8 mouse cellular contexts compared by ENCODE assay signal in genomic region chr7:100930619-100931315, GRCm38 (mm10). TPM values are rescaled to one million over a fixed set of nuclear protein-coding genes. Genes with fewer than 3 reads are reported as not detected.
A peak's percentile ranks its signal among the peaks of the same experiment; 100 is the strongest.
DNase-seq lines count a peak whose midpoint lies in the region; ATAC-seq and TF ChIP-seq lines count a peak whose summit lies in the region.

No protein-coding gene starts in this region.

- no peak for ATAC-seq in embryonic facial prominence, embryonic 12.5 days (ENCODE audit: insufficient number of reproducible peaks, insufficient read depth, low FRiP score, low TSS enrichment)
- no peak for ATAC-seq in limb, embryonic 13.5 days (ENCODE audit: low FRiP score, low read depth)
- ATAC-seq in midbrain, embryonic 16.5 days = no peak

- 2% methylated on average over 53 of the region's 53 CpGs for WGBS in embryonic facial prominence, embryonic 12.5 days
- 4% methylated on average over 50 of the region's 53 CpGs for WGBS in limb, embryonic 13.5 days
- WGBS in midbrain, embryonic 16.5 days = 4% methylated on average over 52 of the region's 53 CpGs

- no peak for DNase-seq in left cerebral cortex, adult 2 months (ENCODE audit: extremely low spot score in 1 of 2, low spot score in 2 of 2)
- DNase-seq in left cerebral cortex, adult 11 months (ENCODE audit: low spot score) = no peak
- DNase-seq in heart, postnatal 4 days = peak; percentile 79
- DNase-seq in layer of hippocampus, adult 9-11 months = no peak
- no peak for DNase-seq in right cerebral cortex, adult 2 months (ENCODE audit: low spot score in 2 of 2)

- H3K9me3 ChIP-seq in embryonic facial prominence, embryonic 12.5 days = no peaks in the 10 kb centered on the region
- no peaks in the 10 kb centered on the region for H3K9me3 ChIP-seq in limb, embryonic 13.5 days
- H3K9me3 ChIP-seq in midbrain, embryonic 16.5 days (replicated peaks; ENCODE audit: control insufficient read depth, low read length, poor library complexity, severe bottlenecking) = no peaks in the 10 kb centered on the region

- H3K27ac ChIP-seq in left cerebral cortex, adult 2 months = peak overlapping the region; percentile 73
- H3K27ac ChIP-seq in embryonic facial prominence, embryonic 12.5 days = peak overlapping the region; percentile 100
- peak overlapping the region; percentile 99 for H3K27ac ChIP-seq in limb, embryonic 13.5 days
- no peak overlapping the region for H3K27ac ChIP-seq in midbrain, embryonic 16.5 days (ENCODE audit: low read length)

- peak overlapping the region; percentile 43 for H3K4me3 ChIP-seq in left cerebral cortex, adult 2 months
- peak overlapping the region; percentile 88 for H3K4me3 ChIP-seq in embryonic facial prominence, embryonic 12.5 days
- H3K4me3 ChIP-seq in limb, embryonic 13.5 days = peak overlapping the region; percentile 93
- peak overlapping the region; percentile 43 for H3K4me3 ChIP-seq in midbrain, embryonic 16.5 days (ENCODE audit: low read depth, low read length)

- intact Hi-C loops in left cerebral cortex, adult 2 months (cut with DNase I) = no loop called here

- peak overlapping the region; percentile 100 for H3K4me2 ChIP-seq in embryonic facial prominence, embryonic 12.5 days (replicated peaks)
- peak overlapping the region; percentile 99 for H3K4me2 ChIP-seq in limb, embryonic 13.5 days (replicated peaks)
- H3K4me2 ChIP-seq in midbrain, embryonic 16.5 days (ENCODE audit: low read length) = peak overlapping the region; percentile 67

- H3K4me1 ChIP-seq in embryonic facial prominence, embryonic 12.5 days = peaks cover 49% of the 10 kb centered on the region
- H3K4me1 ChIP-seq in limb, embryonic 13.5 days = peaks cover 55% of the 10 kb centered on the region
- H3K4me1 ChIP-seq in midbrain, embryonic 16.5 days (ENCODE audit: control insufficient read depth, insufficient read depth, low read length) = peaks cover 3% of the 10 kb centered on the region

- 0 out of 2 replicates have a peak, but pooled peaks cover 3% of the 10 kb centered on the region for H3K36me3 ChIP-seq in embryonic facial prominence, embryonic 12.5 days
- peaks cover 22% of the 10 kb centered on the region for H3K36me3 ChIP-seq in limb, embryonic 13.5 days
- H3K36me3 ChIP-seq in midbrain, embryonic 16.5 days (ENCODE audit: control insufficient read depth, insufficient read depth, low read length) = no peaks in the 10 kb centered on the region

- peak overlapping the region; percentile 96 for H3K9ac ChIP-seq in embryonic facial prominence, embryonic 12.5 days
- H3K9ac ChIP-seq in limb, embryonic 13.5 days = peak overlapping the region; percentile 98
- peak overlapping the region; percentile 23 for H3K9ac ChIP-seq in midbrain, embryonic 16.5 days (ENCODE audit: low read depth, low read length)

- H3K27me3 ChIP-seq in embryonic facial prominence, embryonic 12.5 days = no peaks in the 10 kb centered on the region
- H3K27me3 ChIP-seq in limb, embryonic 13.5 days = no peaks in the 10 kb centered on the region
- H3K27me3 ChIP-seq in midbrain, embryonic 16.5 days (ENCODE audit: control insufficient read depth, insufficient read depth, low read depth, low read length) = peaks cover 18% of the 10 kb centered on the region

- TF ChIP-seq CTCF in left cerebral cortex, adult 2 months (IDR thresholded peaks at IDR 0.05) = no peak

RNA-seq across cellular contexts. Expression of gene Arhgef17, which starts 1.1 kb away (rescaled TPM):
- 100 to 1,000 TPM; 134 to 142 TPM for total RNA-seq in left cerebral cortex, adult 2 months (2021)
- polyA plus RNA-seq in embryonic facial prominence, embryonic 12.5 days (2016; fragmentation: Nextera tagmentation; extraction: Ambion mirVana) = 11.0 and 11.1 TPM in 2 replicates
- total RNA-seq in heart, postnatal 4 days (2021) = 10 to 100 TPM; 37.0 to 38.4 TPM
- 7.9 and 8.0 TPM in 2 replicates for polyA plus RNA-seq in limb, embryonic 13.5 days (2015; fragmentation: Nextera tagmentation; extraction: Ambion mirVana)
- polyA plus RNA-seq in midbrain, embryonic 16.5 days (2015; fragmentation: Nextera tagmentation; extraction: Ambion mirVana) = 13.8 and 17.6 TPM in 2 replicates

RNA-seq across cellular contexts. Expression of gene P2ry6, which starts 43.7 kb away (rescaled TPM):
- 1 to 10 TPM; 2.3 to 4.0 TPM for total RNA-seq in left cerebral cortex, adult 2 months (2021)
- polyA plus RNA-seq in embryonic facial prominence, embryonic 12.5 days (2016; fragmentation: Nextera tagmentation; extraction: Ambion mirVana) = 2.7 and 3.6 TPM in 2 replicates
- 1 to 10 TPM; 2.5 to 2.6 TPM for total RNA-seq in heart, postnatal 4 days (2021)
- 4.7 and 5.6 TPM in 2 replicates for polyA plus RNA-seq in limb, embryonic 13.5 days (2015; fragmentation: Nextera tagmentation; extraction: Ambion mirVana)
- polyA plus RNA-seq in midbrain, embryonic 16.5 days (2015; fragmentation: Nextera tagmentation; extraction: Ambion mirVana) = 2.8 and 3.0 TPM in 2 replicates

Comparison
In these comparisons a context has a peak if more than half of its experiments do, and no peak if none do; other contexts are left out.
1. H3K4me3 ChIP-seq: peak in every context shown above with its lines; median percentile 93 in limb, embryonic 13.5 days; 88 in embryonic facial prominence, embryonic 12.5 days; 43 in left cerebral cortex, adult 2 months; 43 in midbrain, embryonic 16.5 days.
2. H3K9ac ChIP-seq: peak in every context shown above with its lines; median percentile 98 in limb, embryonic 13.5 days; 96 in embryonic facial prominence, embryonic 12.5 days; 23 in midbrain, embryonic 16.5 days.